Mouse (Mus musculus) neural tube, embryonic 13.5 days (tissue): ENCODE measurements around the gene Kifc3. TPM values are rescaled to one million over a fixed set of nuclear protein-coding genes. Genes with fewer than 3 reads are reported as not detected.
"Not testable (repeated sequence)": the region's sequence is repeated elsewhere in the genome, so short reads cannot be mapped to it uniquely, and the experiment has no call there.

Experiments used
- ATAC-seq: fragments of 200-750 bp; cut with Nextera tagmentation; 2 replicates; pipeline ENCODE4 v1.8.0; 2017; ENCODE audit warnings: low read depth, mild to moderate bottlenecking, moderate TSS enrichment, moderate library complexity
- H3K27ac ChIP-seq: fragments of 300-500 bp; sonication (generic); replicated peaks from 2 replicates; pipeline ENCODE4 v1.5.1; 2015; ENCODE audit warnings: moderate library complexity, mild to moderate bottlenecking, inconsistent platforms
- H3K27me3 ChIP-seq: fragments of 300-500 bp; sonication (generic); 2 replicates; pipeline ENCODE4 v1.6.1; 2015; ENCODE audit warnings: mild to moderate bottlenecking, inconsistent platforms
- H3K36me3 ChIP-seq: fragments of 300-500 bp; sonication (generic); 2 replicates; pipeline ENCODE4 v1.6.1; 2015; ENCODE audit warnings: mild to moderate bottlenecking, inconsistent platforms
- H3K4me1 ChIP-seq: fragments of 300-500 bp; sonication (generic); replicated peaks from 2 replicates; pipeline ENCODE4 v1.6.1; 2015; ENCODE audit warnings: inconsistent platforms
- H3K4me2 ChIP-seq: fragments of 300-500 bp; sonication (generic); 2 replicates; pipeline ENCODE4 v1.6.1; 2015; ENCODE audit warnings: inconsistent platforms, mild to moderate bottlenecking, moderate library complexity
- H3K4me3 ChIP-seq: fragments of 300-500 bp; sonication (generic); 2 replicates; pipeline ENCODE4 v1.5.1; 2015; ENCODE audit warnings: mild to moderate bottlenecking, inconsistent platforms
- H3K9ac ChIP-seq: fragments of 300-500 bp; sonication (generic); 2 replicates; pipeline ENCODE4 v1.6.1; 2015; ENCODE audit warnings: moderate library complexity, mild to moderate bottlenecking, inconsistent platforms
- H3K9me3 ChIP-seq: fragments of 300-500 bp; sonication (generic); 2 replicates; pipeline ENCODE4 v1.6.1; 2016; ENCODE audit warnings: inconsistent platforms
- WGBS: fragments of 180-500 bp; shearing (Covaris S2); methylation state at CpG from one replicate; pipeline ENCODE4 v1.1.7; 2015; 5-methylcytosine and 5-hydroxymethylcytosine counted together
- polyA plus RNA-seq: library from polyadenylated mRNA; unstranded; fragments of >200 nt; fragmentation: Nextera tagmentation; extraction: Ambion mirVana; gene quantifications from 2 replicates; pipeline ENCODE4 v1.2.1, GENCODE M21; 2015

The Kifc3 gene
- 17.8 and 21.5 TPM in 2 replicates for polyA plus RNA-seq

GRCm38 (mm10) chr8:95202649-95203275, at the start of gene Kifc3:
TSS of gene Kifc3 (minus strand) at chr8:95202812.
- Histone ChIP-seq H3K4me2 (no peak within 1 kb of the TSS), H3K9ac (no peak within 1 kb of the TSS), H3K9me3 (no peaks in the 10 kb centered on the region), H3K27ac (no peak within 1 kb of the TSS), H3K4me3 (no peak within 1 kb of the TSS), H3K4me1 (peaks cover 29% of the 10 kb centered on the region), H3K36me3 (no peaks in the 10 kb centered on the region), H3K27me3 (no peaks in the 10 kb centered on the region)
- WGBS = 72% methylated on average over 14 of the region's 14 CpGs
- no peak for ATAC-seq

GRCm38 (mm10) chr8:95252056-95252455, 49.4 kb upstream of the Kifc3 start:
- H3K9me3 ChIP-seq = no peaks in the 10 kb centered on the region
- no peak overlapping the region for H3K4me2 ChIP-seq
- no peak overlapping the region for H3K27ac ChIP-seq
- no peak overlapping the region for H3K9ac ChIP-seq
- ATAC-seq = no peak
- H3K27me3 ChIP-seq = no peaks in the 10 kb centered on the region
- H3K4me3 ChIP-seq = no peak overlapping the region
- 77% methylated on average over 9 of the region's 9 CpGs for WGBS
- H3K36me3 ChIP-seq = no peaks in the 10 kb centered on the region
- H3K4me1 ChIP-seq = no peaks in the 10 kb centered on the region

DNA sequence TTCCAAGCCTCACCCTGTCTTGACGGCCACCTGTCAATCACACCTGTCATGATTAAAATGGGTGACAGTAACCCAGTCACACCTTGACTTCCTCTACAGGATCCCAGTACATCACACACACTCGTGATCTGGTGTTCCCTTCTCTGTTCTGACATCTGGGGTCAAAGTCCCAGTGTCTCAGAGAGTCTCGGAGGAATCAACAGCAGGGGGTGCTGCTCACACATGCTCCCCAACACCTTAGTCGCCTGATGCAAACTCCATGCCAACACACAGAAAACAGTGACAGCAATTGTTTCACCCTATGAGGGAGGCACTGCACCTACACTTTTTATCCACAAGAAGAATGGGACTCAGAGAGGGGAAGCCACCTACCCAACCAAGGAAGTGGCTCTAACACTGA, 47.2 kb upstream of the Kifc3 start:
- Histone ChIP-seq H3K27ac (no peak overlapping the region), H3K9ac (no peak overlapping the region), H3K27me3 (no peaks in the 10 kb centered on the region), H3K36me3 (no peaks in the 10 kb centered on the region), H3K4me3 (no peak overlapping the region), H3K9me3 (no peaks in the 10 kb centered on the region), H3K4me1 (peaks cover 11% of the 10 kb centered on the region), H3K4me2 (no peak overlapping the region)
- WGBS = 70% methylated on average over 4 of the region's 4 CpGs
- no peak for ATAC-seq

GRCm38 (mm10) chr8:95247277-95247676, 44.7 kb upstream of the Kifc3 start:
- Histone ChIP-seq H3K9ac (no peak overlapping the region), H3K4me2 (no peak overlapping the region), H3K27me3 (no peaks in the 10 kb centered on the region), H3K4me3 (no peak overlapping the region), H3K27ac (no peak overlapping the region), H3K36me3 (no peaks in the 10 kb centered on the region), H3K9me3 (no peaks in the 10 kb centered on the region), H3K4me1 (peaks cover 36% of the 10 kb centered on the region)
- WGBS = 86% methylated on average over 5 of the region's 5 CpGs
- no peak for ATAC-seq

DNA sequence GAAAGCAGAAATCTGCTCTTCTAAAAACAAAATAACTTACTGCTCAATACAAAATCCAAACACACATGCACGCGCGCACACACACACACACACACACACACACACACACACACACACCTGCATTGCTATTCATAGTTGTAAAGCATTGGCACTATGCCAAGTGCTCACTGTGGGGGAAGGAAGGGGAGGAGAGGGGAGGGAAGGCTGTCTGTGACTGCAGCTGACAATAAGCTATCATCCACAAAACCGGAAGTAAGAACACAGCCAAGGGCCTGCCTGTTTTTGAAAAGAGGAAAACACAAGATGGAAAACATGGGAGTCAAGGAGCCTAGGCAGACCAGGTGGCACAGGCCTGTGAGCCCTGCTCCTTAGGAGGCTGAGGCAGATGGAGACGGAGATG, 42.6 kb upstream of the Kifc3 start:
- Histone ChIP-seq H3K9me3 (no peaks in the 10 kb centered on the region), H3K4me1 (peaks cover 50% of the 10 kb centered on the region), H3K36me3 (no peaks in the 10 kb centered on the region), H3K4me2 (no peak overlapping the region), H3K27ac (peak overlapping the region; percentile 89), H3K4me3 (no peak overlapping the region), H3K27me3 (no peaks in the 10 kb centered on the region), H3K9ac (peak overlapping the region; percentile 57; the same call in 1 of the 2 replicates)
- WGBS = 61% methylated on average over 5 of the region's 5 CpGs
- ATAC-seq = no peak

GRCm38 (mm10) chr8:95243853-95244252, 41.2 kb upstream of the Kifc3 start:
- Histone ChIP-seq H3K4me2 (0 out of 2 replicates have a peak overlapping the region, but pooled peaks have one; percentile 13), H3K4me1 (peaks cover 50% of the 10 kb centered on the region), H3K27ac (peak overlapping the region; percentile 89), H3K36me3 (no peaks in the 10 kb centered on the region), H3K9me3 (no peaks in the 10 kb centered on the region), H3K4me3 (no peak overlapping the region), H3K9ac (peak overlapping the region; percentile 41; the same call in 1 of the 2 replicates), H3K27me3 (no peaks in the 10 kb centered on the region)
- peak; percentile 66 for ATAC-seq
- 56% methylated on average over 4 of the region's 4 CpGs for WGBS

GRCm38 (mm10) chr8:95242826-95243571, 40.4 kb upstream of the Kifc3 start:
- Histone ChIP-seq H3K9me3 (no peaks in the 10 kb centered on the region), H3K36me3 (no peaks in the 10 kb centered on the region)
- peak; percentile 92 for ATAC-seq

GRCm38 (mm10) chr8:95242099-95242825, 39.6 kb upstream of the Kifc3 start:
- WGBS = 73% methylated on average over 26 of the region's 26 CpGs
- peak overlapping the region; percentile 89 for H3K27ac ChIP-seq
- no peaks in the 10 kb centered on the region for H3K9me3 ChIP-seq
- 0 out of 2 replicates have a peak overlapping the region, but pooled peaks have one; percentile 13 for H3K4me2 ChIP-seq
- H3K27me3 ChIP-seq = no peaks in the 10 kb centered on the region
- H3K4me3 ChIP-seq = no peak overlapping the region
- H3K9ac ChIP-seq = 0 out of 2 replicates have a peak overlapping the region, but pooled peaks have one; percentile 4
- no peaks in the 10 kb centered on the region for H3K36me3 ChIP-seq
- peaks cover 50% of the 10 kb centered on the region for H3K4me1 ChIP-seq
- ATAC-seq = no peak

More at GRCm38 (mm10) chr8:95242826-95243571, 40.4 kb upstream of the Kifc3 start:
- Histone ChIP-seq H3K4me3 (no peak overlapping the region), H3K9ac (0 out of 2 replicates have a peak overlapping the region, but pooled peaks have one; percentile 4), H3K27me3 (no peaks in the 10 kb centered on the region), H3K4me2 (peak overlapping the region; percentile 13; the same call in 1 of the 2 replicates), H3K27ac (peak overlapping the region; percentile 89), H3K4me1 (peaks cover 50% of the 10 kb centered on the region)
- 9% methylated on average over 12 of the region's 12 CpGs for WGBS

GRCm38 (mm10) chr8:95235683-95236082, 33.1 kb upstream of the Kifc3 start:
- Histone ChIP-seq H3K9ac (no peak overlapping the region), H3K9me3 (no peaks in the 10 kb centered on the region), H3K27me3 (no peaks in the 10 kb centered on the region), H3K27ac (no peak overlapping the region), H3K36me3 (no peaks in the 10 kb centered on the region), H3K4me2 (no peak overlapping the region), H3K4me3 (no peak overlapping the region), H3K4me1 (no peaks in the 10 kb centered on the region)
- WGBS = 5% methylated on average over 3 of the region's 3 CpGs
- peak; percentile 57; the same call in 1 of the 2 replicates for ATAC-seq

DNA sequence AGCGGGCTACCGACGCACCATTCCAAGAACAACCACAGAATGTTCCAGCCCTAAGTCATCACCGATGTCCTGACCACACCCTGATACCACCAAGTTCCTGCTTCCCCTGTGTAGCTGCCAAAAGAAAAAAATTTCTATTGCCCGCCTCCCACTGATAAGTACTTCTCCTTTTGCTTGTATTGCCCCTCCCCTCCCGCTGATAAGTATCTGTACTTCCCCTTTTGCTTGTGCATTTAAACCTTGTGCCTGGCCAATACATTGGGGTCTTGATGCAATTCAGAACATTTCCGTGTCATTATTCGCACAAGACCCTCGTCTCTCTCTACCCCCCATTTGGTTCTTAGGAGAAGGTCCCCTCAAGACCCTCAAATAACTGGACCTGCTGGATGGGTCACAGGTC, 27.5 kb upstream of the Kifc3 start:
- not testable (repeated sequence) for H3K27ac ChIP-seq, H3K4me2 ChIP-seq, H3K4me3 ChIP-seq, H3K9ac ChIP-seq, ATAC-seq, H3K4me1 ChIP-seq, H3K27me3 ChIP-seq, H3K36me3 ChIP-seq, H3K9me3 ChIP-seq
- WGBS = 91% methylated on average over 9 of the region's 9 CpGs

DNA sequence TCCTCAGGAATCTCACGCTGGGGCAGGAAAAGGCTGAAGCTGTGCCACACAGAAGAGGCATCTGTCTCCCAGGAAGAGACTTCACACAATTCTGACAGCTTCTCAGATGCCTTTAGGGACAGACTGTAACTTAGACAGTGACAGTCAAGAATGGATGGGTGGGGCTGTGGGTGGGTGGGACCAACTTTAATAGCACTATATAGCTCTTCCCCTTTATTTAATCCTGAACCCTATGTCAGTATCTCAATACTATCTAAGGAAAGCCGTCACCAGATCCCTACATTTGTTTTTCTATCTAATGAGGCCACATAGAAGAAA, 24.5 kb upstream of the Kifc3 start:
- no peak for ATAC-seq
- WGBS = 43% methylated on average over 2 of the region's 2 CpGs

More for the DNA sequence above, 24.5 kb upstream of the Kifc3 start:
- no peaks in the 10 kb centered on the region for H3K27me3 ChIP-seq
- no peaks in the 10 kb centered on the region for H3K36me3 ChIP-seq
- H3K9ac ChIP-seq = no peak overlapping the region
- H3K4me3 ChIP-seq = no peak overlapping the region
- H3K27ac ChIP-seq = no peak overlapping the region
- H3K4me2 ChIP-seq = no peak overlapping the region
- H3K4me1 ChIP-seq = peaks cover 9% of the 10 kb centered on the region; the same call in 1 of the 2 replicates
- no peaks in the 10 kb centered on the region for H3K9me3 ChIP-seq
